Mouse (Mus musculus) heart, postnatal 14 days (tissue): Measurements from ENCODE around the gene Impdh2. TPM values are rescaled to one million over a fixed set of nuclear protein-coding genes. Genes with fewer than 3 reads are reported as not detected.

Source experiments
- DNase-seq, 2 experiments: peaks; one replicate each; pipeline ENCODE4 v3.0.0; 2021 to 2022
- intact Hi-C: fragments of 180-260 bp; cut with DNase I; formaldehyde crosslinking; loops from one replicate; pipeline ENCODE4 v1.15.1; 2025
- long read RNA-seq, 2 experiments: library from polyadenylated mRNA; stranded (forward); transcript quantifications; one replicate each; pipeline ENCODE4 v2.0.0; 2021
- total RNA-seq, 2 experiments: library from RNA; stranded (reverse); gene quantifications; 2 replicates each; pipeline ENCODE4 v1.2.3; 2021

Gene Impdh2
- total RNA-seq = 10 to 100 TPM; 47.0 to 54.5 TPM
- long read RNA-seq, experiment 1, transcript Impdh2-201 (14 exons, 1,858 nt) = major isoform, 39 of 56 reads
- long read RNA-seq, experiment 1, partial matches to known transcripts = 0 of 56 reads
- long read RNA-seq, experiment 1, other reads (novel, unspliced or antisense) = 17 of 56 reads
- long read RNA-seq, experiment 2, transcript Impdh2-201 (14 exons, 1,858 nt) = major isoform, 30 of 45 reads
- long read RNA-seq, experiment 2, partial matches to known transcripts = 1 of 45 reads
- long read RNA-seq, experiment 2, other reads (novel, unspliced or antisense) = 13 of 45 reads

GRCm38 (mm10) chr9:108560227-108560841, at the start of gene Impdh2:
Impdh2 (plus strand) TSS chr9:108560286.
- peak; percentile 93 to 98 for DNase-seq
- intact Hi-C loops = no loop called here

GRCm38 (mm10) chr9:108516380-108517251, 43.5 kb upstream of the Impdh2 start, which contains the start of gene Qrich1:
Qrich1 (plus strand) TSS chr9:108516806.
- DNase-seq = peak; percentile 94
- intact Hi-C loops = loop anchor here (5.0 kb wide), 1 partner anchor 51 kb away; the partner anchor contains the start of genes Dalrd3 and Ndufaf3

GRCm38 (mm10) chr9:108517253-108517930, 42.7 kb upstream of the Impdh2 start:
- intact Hi-C loops = loop anchor here (5.0 kb wide), 1 partner anchor 50 kb away; the partner anchor contains the start of genes Dalrd3 and Ndufaf3
- DNase-seq = peak; percentile 86 to 87

DNA sequence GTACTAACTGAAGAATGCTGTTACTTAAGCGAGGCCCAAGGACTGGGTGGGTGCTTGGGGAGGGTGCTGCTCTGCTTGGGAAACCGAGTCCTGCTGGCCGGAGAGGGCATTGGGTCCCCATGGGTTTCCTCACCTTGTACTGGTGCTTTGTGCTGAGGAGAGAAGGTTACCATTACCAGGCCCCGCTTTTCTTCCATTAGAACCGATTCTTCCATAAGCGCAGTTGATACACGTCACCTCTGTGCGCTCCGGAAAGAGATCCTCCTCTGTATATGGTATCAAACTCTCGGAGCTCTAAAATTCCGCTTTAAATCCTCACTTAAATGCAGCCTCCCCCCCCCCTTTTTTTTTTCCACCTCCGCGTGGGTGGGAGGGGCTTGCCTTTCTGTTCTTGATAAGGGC, 42.2 kb upstream of the Impdh2 start:
- DNase-seq = no peak
- intact Hi-C loops = loop anchor here (5.0 kb wide), 1 partner anchor 49 kb away; the partner anchor contains the start of genes Dalrd3 and Ndufaf3

GRCm38 (mm10) chr9:108521604-108522003, 38.5 kb upstream of the Impdh2 start:
- intact Hi-C loops = loop anchor here (5.0 kb wide), 1 partner anchor 36 kb away; no protein-coding TSS in a partner anchor
- DNase-seq = no peak

GRCm38 (mm10) chr9:108523341-108523740, 36.7 kb upstream of the Impdh2 start:
- no peak for DNase-seq
- intact Hi-C loops = loop anchor here (5.0 kb wide), 1 partner anchor 34 kb away; no protein-coding TSS in a partner anchor

DNA sequence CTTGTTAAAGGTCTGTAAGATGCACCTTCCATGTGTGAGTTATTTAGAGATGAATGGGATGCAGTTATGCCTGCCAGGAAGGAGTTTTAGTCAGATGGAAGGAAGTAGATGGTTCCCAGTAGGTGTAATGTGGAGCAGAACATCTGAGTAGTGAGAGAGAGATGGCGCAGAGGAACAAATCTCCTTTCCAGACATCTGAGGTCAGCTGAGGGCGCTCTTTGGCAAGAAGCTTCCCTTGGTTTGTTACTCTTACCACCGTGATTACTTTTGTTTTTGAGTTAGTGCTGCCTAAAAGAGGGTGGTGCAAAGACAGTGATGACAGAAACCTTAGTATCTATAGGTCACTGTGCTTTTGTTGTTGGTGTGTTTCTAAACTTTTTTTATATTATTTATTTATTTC, 34.7 kb upstream of the Impdh2 start:
- intact Hi-C loops = no loop called here
- no peak for DNase-seq

GRCm38 (mm10) chr9:108530954-108531353, 29.1 kb upstream of the Impdh2 start:
- no peak for DNase-seq

GRCm38 (mm10) chr9:108531496-108531895, 28.6 kb upstream of the Impdh2 start:
- intact Hi-C loops = no loop called here
- no peak for DNase-seq

More at GRCm38 (mm10) chr9:108530954-108531353, 29.1 kb upstream of the Impdh2 start:
- intact Hi-C loops = no loop called here

GRCm38 (mm10) chr9:108540846-108541245, 19.2 kb upstream of the Impdh2 start:
- DNase-seq = no peak
- intact Hi-C loops = no loop called here

- DNase-seq = no peak
- intact Hi-C loops = no loop called here
Measured at GRCm38 (mm10) chr9:108545986-108546385, 14.1 kb upstream of the Impdh2 start.

- intact Hi-C loops = no loop called here
- DNase-seq = no peak
Measured at GRCm38 (mm10) chr9:108546875-108547274, 13.2 kb upstream of the Impdh2 start.

DNA sequence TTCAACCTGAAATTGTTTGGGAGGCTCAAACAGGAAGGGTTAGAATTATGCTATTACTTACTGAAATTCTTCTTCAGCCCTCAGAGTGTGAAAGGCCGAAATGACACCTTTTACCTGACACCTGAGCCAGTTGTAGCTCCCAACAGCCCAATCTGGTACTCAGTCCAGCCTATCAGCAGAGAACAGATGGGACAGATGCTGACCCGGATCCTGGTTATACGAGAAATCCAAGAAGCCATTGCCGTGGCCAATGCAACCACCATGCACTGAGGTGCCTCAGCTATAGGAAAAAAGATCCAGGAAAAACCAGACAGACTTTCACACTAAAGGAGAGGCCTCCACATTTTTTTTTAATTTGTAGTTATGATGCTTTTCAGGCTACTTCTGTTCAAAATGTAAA, 917 bp upstream of the Impdh2 start:
- no peak for DNase-seq
- intact Hi-C loops = loop anchor here (5.0 kb wide), 1 partner anchor 37 kb away; no protein-coding TSS in a partner anchor

GRCm38 (mm10) chr9:108563671-108564070, 3.6 kb downstream of the Impdh2 start:
- intact Hi-C loops = no loop called here
- DNase-seq = no peak

DNA sequence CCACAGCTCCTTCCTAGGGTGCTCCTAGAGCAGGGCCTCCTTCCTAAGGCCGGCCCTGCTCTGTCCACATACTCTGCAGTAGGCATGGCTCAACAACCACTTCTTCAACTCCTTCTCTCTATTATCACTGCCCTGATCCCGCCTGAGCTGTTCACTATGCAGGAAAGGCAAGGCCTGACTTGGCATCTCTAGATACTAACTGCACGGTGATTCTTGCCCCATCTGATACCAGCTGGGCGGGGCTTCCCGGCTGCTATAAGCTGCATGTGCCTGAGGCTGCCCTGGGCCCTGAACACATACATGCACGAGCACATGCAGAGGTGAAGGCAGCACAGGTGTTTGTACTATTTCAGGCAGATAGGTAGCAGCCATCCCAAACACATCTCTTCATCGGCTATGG, 4.0 kb downstream of the Impdh2 start:
- DNase-seq = no peak
- intact Hi-C loops = no loop called here

- no peak for DNase-seq
- intact Hi-C loops = loop anchor here (5.0 kb wide), 1 partner anchor 49 kb away; the partner anchor contains the start of gene Qrich1
Measured at GRCm38 (mm10) chr9:108565881-108566814, 6.1 kb downstream of the Impdh2 start.

- peak; percentile 95 to 97 for DNase-seq
- intact Hi-C loops = loop anchor here (5.0 kb wide), 1 partner anchor 50 kb away; the partner anchor contains the start of gene Qrich1
Measured at GRCm38 (mm10) chr9:108566815-108567776, 7.0 kb downstream of the Impdh2 start, which contains the start of gene Ndufaf3. Ndufaf3 (minus strand) TSS chr9:108567434.
